Mouse (Mus musculus) CD4-positive, CD25-positive, alpha-beta regulatory T cell, adult 9 weeks (primary cell): Measurements from ENCODE around the gene Cpt1b. TPM values are rescaled to one million over a fixed set of nuclear protein-coding genes. Genes with fewer than 3 reads are reported as not detected.

Source experiments
- polyA plus RNA-seq: library from polyadenylated mRNA; unstranded; fragments of 100-300 nt; shearing (Covaris generic); gene quantifications from one replicate; pipeline ENCODE4 v1.2.1, GENCODE M21; 2017

Gene Cpt1b
- polyA plus RNA-seq: 0.32 TPM

DNA sequence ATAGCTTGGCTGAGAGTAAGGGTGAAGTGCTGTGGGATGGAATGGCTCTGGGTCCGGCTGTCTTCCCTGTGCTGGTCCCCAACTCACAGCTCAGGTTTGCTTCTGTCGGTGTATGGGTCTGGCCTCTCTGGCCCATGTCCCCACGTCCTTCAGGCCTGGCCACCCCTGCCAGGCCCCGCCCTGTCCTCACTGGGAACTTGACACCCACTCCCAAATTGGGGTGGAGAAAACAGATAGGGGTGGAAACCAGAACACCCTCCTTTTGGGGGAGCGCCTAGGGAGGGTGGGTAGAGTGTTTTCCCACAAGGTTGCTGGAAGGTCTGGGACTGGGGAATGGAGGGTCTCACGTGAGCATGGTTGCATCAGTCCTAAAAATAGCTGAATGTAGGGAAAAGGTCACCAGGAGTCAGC is at the start of gene Cpt1b:
Gene Cpt1b (minus strand): TSS at position 153 of the 411 bp plus-strand sequence.

DNA sequence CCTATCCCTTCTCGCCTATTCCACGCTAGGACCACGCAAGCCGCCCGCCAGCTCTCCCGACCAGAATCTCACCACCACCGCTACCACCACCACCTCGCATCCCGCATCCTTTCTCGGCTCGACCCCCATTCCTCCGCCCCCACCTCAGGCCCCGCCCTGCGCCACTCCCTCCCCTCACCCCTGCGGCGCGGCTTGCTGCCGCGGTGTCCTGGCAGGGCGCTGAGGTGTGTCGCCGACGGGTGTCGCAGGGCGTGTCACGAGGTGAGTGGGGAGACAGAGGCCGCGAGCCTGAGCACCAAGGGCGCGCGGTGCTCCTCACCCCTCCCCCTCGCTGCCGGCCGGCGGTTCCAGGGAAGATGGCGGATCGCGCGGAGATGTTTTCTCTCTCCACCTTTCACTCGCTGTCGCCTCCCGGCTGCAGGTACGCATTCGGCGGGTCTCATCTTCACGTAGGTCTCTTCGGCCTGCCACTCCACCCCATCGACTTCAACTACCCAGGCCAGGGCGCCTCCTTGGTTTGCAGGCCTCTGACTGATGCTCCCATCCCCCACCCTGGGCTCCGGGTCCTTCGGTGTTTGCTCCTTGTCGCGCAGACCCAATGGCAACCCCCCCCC is 28.3 kb upstream of the Cpt1b start, which contains the start of gene Mapk8ip2:
Gene Mapk8ip2 (plus strand): TSS at position 49 of the 614 bp plus-strand sequence.

DNA sequence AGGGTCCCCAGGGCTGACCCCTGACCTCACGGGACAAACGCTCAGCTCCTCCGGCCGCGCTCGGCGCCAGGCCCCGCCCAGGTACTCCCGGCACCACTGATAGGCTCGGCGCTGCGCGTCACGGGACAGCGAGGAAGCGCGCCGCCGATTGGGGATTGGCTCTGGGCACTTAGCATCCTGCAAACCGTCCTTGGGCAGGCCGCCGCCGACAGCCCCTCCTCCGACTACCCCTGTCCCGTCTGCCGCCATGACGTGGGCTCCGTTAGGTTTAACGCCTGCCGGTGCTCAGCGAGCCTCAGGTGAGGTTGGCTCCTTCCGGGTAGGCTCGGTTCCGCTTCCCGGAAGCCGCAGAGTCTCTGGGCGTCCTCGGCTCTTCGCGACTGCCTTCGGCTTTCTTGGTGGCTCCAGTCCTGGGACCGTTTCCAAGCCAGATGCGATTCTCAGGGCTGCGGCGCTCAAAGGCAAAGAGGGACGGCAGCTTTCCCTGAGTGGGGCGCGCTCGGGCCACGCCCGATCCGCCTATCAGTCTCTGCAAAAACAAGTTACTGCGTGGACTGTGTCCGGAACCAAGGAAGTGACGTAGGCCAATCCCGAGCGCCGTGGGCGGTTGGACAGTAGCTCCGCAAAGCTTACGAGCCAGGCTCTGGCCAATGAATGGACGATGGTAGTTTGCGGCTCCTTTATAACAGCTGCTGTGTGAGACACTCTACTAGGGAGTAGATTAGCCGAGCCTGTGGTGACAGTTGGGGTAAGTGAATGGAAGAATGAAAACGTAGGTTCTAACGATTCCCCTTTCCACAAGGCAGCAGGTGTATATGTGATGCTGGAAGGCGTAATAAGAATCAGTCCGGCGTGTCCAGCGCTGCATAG is 3.9 kb upstream of the Cpt1b start, which contains the start of the genes C730034F03Rik, Gm44502 and Chkb:
Gene C730034F03Rik (plus strand): TSS at position 238 of the 870 bp plus-strand sequence.
Gene Gm44502 (minus strand): TSS at position 345 of the 870 bp plus-strand sequence.
Gene Chkb (minus strand): TSS at position 557 of the 870 bp plus-strand sequence.

DNA sequence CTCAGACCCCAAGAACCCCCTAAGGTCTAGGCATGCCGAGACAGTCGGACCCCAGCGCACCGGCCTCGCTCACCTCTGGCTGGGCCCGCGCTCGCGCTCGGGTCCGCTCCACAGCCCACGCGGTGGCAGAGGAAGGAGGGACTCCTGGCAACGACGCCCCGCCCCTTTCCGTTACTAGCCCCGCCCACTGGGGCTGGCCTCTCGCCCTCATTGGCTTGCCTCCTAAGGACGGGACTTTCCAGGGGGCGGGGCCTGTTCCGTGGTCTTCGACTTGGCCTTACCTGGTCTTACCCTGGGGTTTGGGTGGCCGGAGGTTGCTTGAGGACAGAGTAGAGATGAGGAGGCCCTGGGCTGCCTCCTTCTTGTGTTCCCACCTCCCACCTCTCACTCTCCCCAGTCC is 15.5 kb downstream of the Cpt1b start, which contains the start of gene Syce3:
Gene Syce3 (minus strand): TSS at position 386 of the 400 bp plus-strand sequence.

DNA sequence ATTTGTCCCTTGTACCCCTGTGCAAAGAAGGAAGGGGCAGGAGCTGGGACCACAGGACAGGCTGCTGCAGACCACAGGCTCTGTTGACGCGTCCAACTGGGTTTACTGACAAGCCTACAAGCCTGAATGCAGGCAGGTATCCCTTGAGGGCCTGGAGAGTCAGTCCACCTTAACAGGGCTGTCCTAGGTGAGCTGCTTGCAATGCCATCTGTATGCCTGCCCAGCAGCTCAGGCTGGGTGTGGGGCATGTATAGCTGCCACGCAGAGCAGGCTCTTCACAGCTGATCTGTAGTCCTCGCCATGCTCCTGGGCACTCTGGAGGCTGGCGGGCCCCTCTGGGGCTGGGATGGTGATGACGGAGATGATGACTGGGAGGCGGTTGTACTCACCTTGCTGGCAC is 41.0 kb downstream of the Cpt1b start, which contains the start of gene Klhdc7b:
Gene Klhdc7b (plus strand): TSS at position 301 of the 400 bp plus-strand sequence.

DNA sequence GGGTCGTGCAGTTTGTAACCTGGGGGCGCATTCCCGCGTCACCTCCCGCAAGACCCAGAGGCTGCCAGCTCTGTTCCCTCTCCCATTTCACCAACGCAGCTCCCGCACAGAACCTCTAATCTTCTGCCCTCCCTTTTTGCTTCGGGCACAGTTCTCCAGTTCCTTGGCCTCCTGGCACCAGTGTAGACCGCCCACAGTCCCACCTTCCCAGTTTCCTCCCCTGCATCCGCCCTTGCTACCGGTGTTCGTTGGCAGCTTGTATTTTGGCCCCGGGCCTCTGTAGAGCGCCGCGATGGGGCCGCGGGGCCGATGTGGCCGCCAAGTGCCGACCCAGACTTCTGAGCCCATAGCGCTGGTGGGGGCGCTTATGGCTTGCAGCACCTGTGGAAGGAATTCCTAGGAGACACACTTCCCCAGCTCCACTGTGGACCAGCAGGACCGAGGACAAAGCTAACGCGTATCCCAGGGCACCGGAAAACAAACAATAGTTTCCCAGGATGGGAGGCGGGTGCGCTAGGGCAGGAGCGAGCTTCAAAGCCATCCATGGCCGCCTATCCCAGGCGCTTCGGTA is 46.7 kb downstream of the Cpt1b start, which contains the start of gene Odf3b:
Gene Odf3b (minus strand): TSS at position 452 of the 571 bp plus-strand sequence.

DNA sequence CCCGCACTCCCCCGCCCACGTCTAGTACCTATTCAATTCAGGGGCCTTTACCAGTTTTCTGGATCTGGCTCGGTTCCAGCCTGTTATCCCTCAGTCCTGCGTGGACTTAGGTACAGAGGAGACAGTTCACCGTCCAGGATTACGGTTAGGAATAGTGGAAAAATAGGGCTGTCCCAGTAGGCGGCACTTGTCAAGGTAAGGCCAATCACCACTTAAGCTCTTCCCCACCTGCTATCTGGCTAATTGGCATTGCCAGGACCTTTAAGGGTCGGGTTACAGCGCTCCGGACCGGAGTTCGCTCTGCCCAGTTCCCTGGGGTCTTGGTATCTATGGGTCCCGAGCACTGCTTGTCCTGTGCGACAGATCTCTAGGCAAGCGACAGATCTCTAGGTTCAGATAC is 48.7 kb downstream of the Cpt1b start, which contains the start of gene Tymp:
Gene Tymp (minus strand): TSS at position 83 of the 400 bp plus-strand sequence.

DNA sequence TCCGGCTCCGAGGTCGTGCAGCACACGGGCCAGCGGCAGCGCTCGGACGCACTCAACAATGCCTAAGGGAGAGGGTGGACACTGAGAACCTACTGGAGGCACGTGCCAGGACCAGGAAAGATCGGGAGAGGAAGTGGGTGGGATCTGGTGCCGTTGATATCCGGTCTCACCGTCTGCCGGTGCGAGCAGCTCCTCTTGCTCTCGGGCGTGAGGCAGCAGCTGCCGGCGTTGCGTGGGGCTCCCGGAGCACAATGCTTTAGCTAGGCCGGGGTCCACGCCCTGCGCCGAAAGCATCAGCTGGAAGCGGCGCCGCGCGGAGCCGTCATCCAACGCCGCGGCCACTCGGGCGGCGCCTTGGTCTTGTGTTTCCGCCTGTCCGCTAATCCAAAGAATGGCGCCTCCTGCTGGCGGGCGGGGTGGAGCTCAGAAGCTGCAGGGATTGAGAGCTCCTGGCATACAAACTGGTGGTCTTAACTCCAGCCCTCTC is 51.9 kb downstream of the Cpt1b start, which contains the start of gene Sco2:
Gene Sco2 (minus strand): TSS at position 85 of the 487 bp plus-strand sequence.

Other genes starting within 250 kb of the Cpt1b start
- 4.4 TPM for gene Plxnb2, start 245.1 kb downstream of the Cpt1b start, polyA plus RNA-seq
- gene Dennd6b, start 229.4 kb downstream of the Cpt1b start, polyA plus RNA-seq: 30.5 TPM
- gene Ppp6r2, start 214.3 kb downstream of the Cpt1b start, polyA plus RNA-seq: 5.8 TPM
- 66.9 TPM for gene Sbf1, start 110.6 kb downstream of the Cpt1b start, polyA plus RNA-seq
- not detected for gene Adm2, start 103.1 kb downstream of the Cpt1b start, polyA plus RNA-seq
- not detected for gene Miox, start 91.5 kb downstream of the Cpt1b start, polyA plus RNA-seq
- gene Lmf2, start 70.2 kb downstream of the Cpt1b start, polyA plus RNA-seq: 75.3 TPM
- 203 TPM for gene Ncaph2, start 70.1 kb downstream of the Cpt1b start, polyA plus RNA-seq
- 6.0 TPM for gene Sco2, start 52.0 kb downstream of the Cpt1b start, polyA plus RNA-seq
- gene Tymp, start 48.8 kb downstream of the Cpt1b start, polyA plus RNA-seq: 0.57 TPM
- 0.92 TPM for gene Odf3b, start 46.6 kb downstream of the Cpt1b start, polyA plus RNA-seq
- 0.25 TPM for gene Klhdc7b, start 40.9 kb downstream of the Cpt1b start, polyA plus RNA-seq
- gene Syce3, start 15.4 kb downstream of the Cpt1b start, polyA plus RNA-seq: not detected
- gene C730034F03Rik, start 3.7 kb upstream of the Cpt1b start, polyA plus RNA-seq: 8.6 TPM
- gene Gm44502, start 3.8 kb upstream of the Cpt1b start, polyA plus RNA-seq: not detected
- 104 TPM for gene Chkb, start 4.0 kb upstream of the Cpt1b start, polyA plus RNA-seq
- 0.10 TPM for gene Mapk8ip2, start 28.1 kb upstream of the Cpt1b start, polyA plus RNA-seq
- 27.1 TPM for gene Arsa, start 51.6 kb upstream of the Cpt1b start, polyA plus RNA-seq
- not detected for gene Shank3, start 73.8 kb upstream of the Cpt1b start, polyA plus RNA-seq
- gene Acr, start 142.5 kb upstream of the Cpt1b start, polyA plus RNA-seq: not detected
- gene Rabl2, start 166.1 kb upstream of the Cpt1b start, polyA plus RNA-seq: 1.5 TPM